Mouse (Mus musculus) liver, postnatal 0 days (tissue): ENCODE measurements around the gene Rab20. TPM values are rescaled to one million over a fixed set of nuclear protein-coding genes. Genes with fewer than 3 reads are reported as not detected.

Source experiments
- ATAC-seq: fragments of 200-750 bp; cut with Nextera tagmentation; 2 replicates; pipeline ENCODE4 v1.8.0; 2017; ENCODE audit warnings: mild to moderate bottlenecking, moderate library complexity
- DNase-seq: peaks from one replicate; pipeline ENCODE4 v3.0.0-alpha.2; 2016
- H3K27ac ChIP-seq: fragments of 300-500 bp; sonication (generic); 2 replicates; pipeline ENCODE4 v1.5.1; 2014; ENCODE audit warnings: antibody characterized with exemption, moderate library complexity, mild to moderate bottlenecking, low read depth
- H3K27me3 ChIP-seq: fragments of 300-500 bp; sonication (generic); 2 replicates; pipeline ENCODE4 v1.6.1; 2014; ENCODE audit warnings: low read length, control low read depth, mixed read lengths; ENCODE audit not compliant: insufficient read depth
- H3K36me3 ChIP-seq: fragments of 300-500 bp; sonication (generic); replicated peaks from 2 replicates; pipeline ENCODE4 v1.6.1; 2014; ENCODE audit warnings: mild to moderate bottlenecking, control low read depth, low read length, moderate library complexity, mixed read lengths; ENCODE audit not compliant: insufficient read depth
- H3K4me1 ChIP-seq: fragments of 300-500 bp; sonication (generic); 2 replicates; pipeline ENCODE4 v1.6.1; 2014; ENCODE audit warnings: antibody characterized with exemption, mild to moderate bottlenecking, control low read depth; ENCODE audit not compliant: insufficient read depth
- H3K4me2 ChIP-seq: fragments of 300-500 bp; sonication (generic); 2 replicates; pipeline ENCODE4 v1.6.1; 2014; ENCODE audit warnings: low read depth, mild to moderate bottlenecking, low read length, moderate library complexity, mixed read lengths
- H3K4me3 ChIP-seq: fragments of 300-500 bp; sonication (generic); 2 replicates; pipeline ENCODE4 v1.5.1; 2014; ENCODE audit warnings: low read depth, low read length
- H3K9ac ChIP-seq: fragments of 300-500 bp; sonication (generic); replicated peaks from 2 replicates; pipeline ENCODE4 v1.6.1; 2014; ENCODE audit warnings: mild to moderate bottlenecking, moderate library complexity
- H3K9me3 ChIP-seq: fragments of 300-500 bp; sonication (generic); 2 replicates; pipeline ENCODE4 v1.6.1; 2016; ENCODE audit warnings: mild to moderate bottlenecking, control low read depth, low read length, mixed read lengths
- CTCF ChIP-seq: sonication (generic); IDR thresholded peaks from 2 replicates; pipeline ENCODE4 v1.5.1; 2016; ENCODE audit warnings: antibody characterized with exemption, low read depth
- EP300 ChIP-seq: IDR thresholded peaks from 2 replicates; pipeline ENCODE4 v1.6.1; 2016; ENCODE audit warnings: antibody characterized with exemption, low read depth, mild to moderate bottlenecking
- WGBS: fragments of 180-500 bp; shearing (Covaris S2); extraction: QIAGEN DNeasy Blood & Tissue Kit; methylation state at CpG from one replicate; pipeline ENCODE4 v1.1.7; 2014; ENCODE audit not compliant: insufficient replicate concordance; 5-methylcytosine and 5-hydroxymethylcytosine counted together
- polyA plus RNA-seq: library from polyadenylated mRNA; unstranded; fragments of >200 nt; fragmentation: Nextera tagmentation; extraction: Ambion mirVana; gene quantifications from 2 replicates; pipeline ENCODE4 v1.2.1, GENCODE M21; 2015

Gene Rab20
- polyA plus RNA-seq, 1 experiment from 2014 or later, result 10.7 TPM

DNA sequence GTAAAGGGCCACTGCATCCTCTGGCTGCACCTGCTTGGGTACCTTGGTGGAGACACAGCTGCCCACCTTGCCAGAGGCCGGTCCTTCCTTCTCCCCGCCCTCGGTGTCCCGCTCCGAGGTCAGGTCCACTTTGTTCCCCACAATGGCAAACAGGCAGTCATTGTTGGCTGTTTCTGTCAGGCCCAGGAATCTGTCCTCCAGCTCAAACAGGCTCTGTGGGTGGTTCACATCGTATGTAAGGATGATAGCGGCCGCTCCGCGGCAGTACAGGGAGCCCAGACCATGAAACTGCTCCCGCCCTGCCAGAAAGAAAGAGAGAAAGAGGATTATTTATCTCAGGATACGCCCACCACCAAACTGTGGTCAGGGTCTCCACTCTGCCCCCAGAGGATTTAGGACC lies 24.3 kb downstream of the Rab20 start:
- ATAC-seq (no peak), DNase-seq (no peak)
- WGBS, result 72% methylated on average over 12 of the region's 12 CpGs
- TF ChIP-seq CTCF, result no peak
- H3K9me3 ChIP-seq, result no peaks in the 10 kb centered on the region
- H3K4me3 ChIP-seq, result no peak overlapping the region
- peaks cover 27% of the 10 kb centered on the region for H3K4me1 ChIP-seq
- no peak overlapping the region for H3K27ac ChIP-seq
- H3K36me3 ChIP-seq, result 0 out of 2 replicates have a peak, but pooled peaks cover 3% of the 10 kb centered on the region
- no peak overlapping the region for H3K9ac ChIP-seq
- no peaks in the 10 kb centered on the region for H3K27me3 ChIP-seq
- H3K4me2 ChIP-seq, result no peak overlapping the region

DNA sequence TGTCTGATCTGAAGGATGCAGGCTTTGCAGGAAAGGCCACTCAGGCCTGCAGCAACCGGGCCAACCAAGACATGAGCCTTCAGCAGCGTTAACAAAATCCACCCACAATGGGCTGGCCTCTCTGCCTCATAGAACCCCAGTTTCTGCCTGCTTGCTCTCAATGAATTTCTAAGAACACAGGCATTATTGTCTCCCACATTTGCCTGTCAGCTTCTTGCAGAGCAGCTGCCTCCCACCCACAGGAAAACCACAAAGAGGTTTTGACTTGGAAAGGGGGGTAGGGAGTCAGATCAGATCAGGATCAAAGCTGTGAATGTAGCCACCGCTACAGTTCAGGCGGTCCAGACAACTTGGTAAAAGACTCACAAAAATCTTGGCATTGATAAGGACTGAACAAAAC lies 25.5 kb downstream of the Rab20 start:
- ATAC-seq, result no peak
- no peak for TF ChIP-seq EP300
- TF ChIP-seq CTCF, result no peak
- Histone ChIP-seq H3K27me3 (no peaks in the 10 kb centered on the region), H3K4me1 (peaks cover 21% of the 10 kb centered on the region), H3K36me3 (peaks cover 6% of the 10 kb centered on the region; the same call in 1 of the 2 replicates), H3K9ac (no peak overlapping the region), H3K4me3 (no peak overlapping the region), H3K9me3 (no peaks in the 10 kb centered on the region), H3K4me2 (peak overlapping the region; percentile 22; the same call in 1 of the 2 replicates), H3K27ac (peak overlapping the region; percentile 40)
- 39% methylated on average over 4 of the region's 4 CpGs for whole genome bisulfite sequencing
- no peak for DNase-seq

DNA sequence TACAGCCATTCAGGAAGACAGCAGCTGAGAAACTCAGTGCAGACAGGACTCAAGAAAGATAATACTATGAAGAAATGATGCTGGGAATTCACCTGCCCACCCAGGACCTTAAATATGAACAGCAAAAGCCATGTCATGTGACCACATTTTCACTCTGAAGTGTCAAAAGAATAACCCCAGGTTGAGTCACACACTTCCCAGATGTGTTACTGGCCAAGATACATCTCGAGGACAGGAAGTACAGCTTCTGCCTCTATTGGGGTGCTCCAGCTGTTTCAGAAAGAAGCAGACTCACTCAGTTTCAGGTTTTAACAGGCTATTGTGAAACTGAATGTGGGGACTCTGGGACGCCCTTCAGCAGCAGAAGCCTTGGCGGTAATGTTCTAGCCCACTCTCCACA lies 26.0 kb downstream of the Rab20 start:
- Histone ChIP-seq H3K36me3 (peaks cover 6% of the 10 kb centered on the region; the same call in 1 of the 2 replicates), H3K27ac (peak overlapping the region; percentile 57), H3K9me3 (no peaks in the 10 kb centered on the region), H3K9ac (no peak overlapping the region), H3K27me3 (no peaks in the 10 kb centered on the region), H3K4me1 (peaks cover 18% of the 10 kb centered on the region), H3K4me2 (peak overlapping the region; percentile 22; the same call in 1 of the 2 replicates), H3K4me3 (no peak overlapping the region)
- DNase-seq (no peak), ATAC-seq (peak; percentile 40; the same call in 1 of the 2 replicates)
- peak; percentile 25; the same call in 1 of the 2 replicates for TF ChIP-seq EP300
- TF ChIP-seq CTCF, result no peak
- WGBS, result 37% methylated on average over 3 of the region's 3 CpGs

DNA sequence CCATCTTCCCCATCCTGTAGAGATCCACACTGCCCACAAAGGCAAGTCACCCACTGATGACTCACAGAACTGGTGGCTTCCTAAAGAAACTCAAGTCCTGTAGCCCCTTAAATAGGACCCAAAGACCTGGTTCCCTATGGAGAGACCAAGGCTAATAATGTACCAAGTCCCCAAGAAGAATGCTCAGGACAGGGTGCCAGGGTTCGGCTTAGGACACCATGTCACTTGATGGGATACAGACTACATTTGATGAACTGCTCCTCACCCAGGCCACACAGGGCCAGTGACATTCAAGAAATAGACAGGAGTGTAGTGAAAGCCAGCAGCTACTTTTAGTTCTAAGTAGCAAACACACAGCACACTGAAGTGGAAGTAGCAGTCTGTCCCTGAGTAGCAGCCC lies 26.4 kb downstream of the Rab20 start:
- Histone ChIP-seq H3K36me3 (peaks cover 6% of the 10 kb centered on the region; the same call in 1 of the 2 replicates), H3K9me3 (no peaks in the 10 kb centered on the region), H3K4me1 (peaks cover 14% of the 10 kb centered on the region), H3K4me3 (no peak overlapping the region), H3K27me3 (no peaks in the 10 kb centered on the region), H3K4me2 (no peak overlapping the region), H3K9ac (no peak overlapping the region), H3K27ac (peak overlapping the region; percentile 57)
- TF ChIP-seq CTCF (no peak), EP300 (no peak)
- ATAC-seq (no peak), DNase-seq (no peak)
- 78% methylated on average over 1 of the region's 1 CpGs for WGBS

DNA sequence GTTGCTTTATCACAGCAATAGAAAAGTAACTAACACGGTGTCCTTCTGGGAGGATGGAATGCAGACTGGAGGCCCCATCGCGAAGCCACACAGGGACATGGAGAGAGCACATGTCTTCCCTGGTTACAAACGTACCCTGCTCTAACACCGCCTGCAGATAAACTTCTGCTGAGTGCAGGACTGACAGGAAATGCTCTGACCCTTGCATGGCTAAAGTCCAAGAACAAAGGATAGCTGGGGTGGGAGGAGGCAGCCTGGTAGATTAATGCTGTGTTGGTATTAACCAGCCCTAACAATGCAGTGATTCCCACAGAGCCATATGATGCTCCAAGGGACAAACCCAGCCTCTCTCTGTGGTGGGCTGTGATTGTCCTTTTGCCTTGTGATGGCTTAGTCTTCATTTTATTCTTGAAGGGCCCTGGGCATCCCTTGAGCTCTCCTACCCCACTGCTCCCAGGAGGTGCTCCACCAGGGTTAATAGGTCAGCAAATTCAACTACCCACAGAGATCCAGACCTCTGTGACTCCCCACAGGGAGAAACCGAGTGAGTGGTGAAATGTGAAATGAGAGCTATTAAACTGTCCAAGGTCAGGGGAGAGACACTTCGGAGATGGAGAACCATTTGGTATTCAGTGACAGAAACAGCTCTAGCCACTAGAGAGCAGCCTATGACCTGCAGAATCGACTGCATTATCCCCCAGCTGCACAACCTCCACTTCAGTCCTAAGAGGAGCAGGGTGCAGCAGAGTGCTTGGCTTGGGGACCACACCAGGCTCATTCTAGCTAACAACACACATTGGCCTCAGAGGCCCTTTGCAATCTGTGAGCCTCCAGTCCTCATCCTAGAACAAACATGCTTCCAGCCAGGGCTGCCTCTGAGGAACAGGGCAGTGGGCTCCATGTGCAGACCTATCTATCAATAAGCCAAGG lies 28.1 kb downstream of the Rab20 start:
- Histone ChIP-seq H3K4me3 (no peak overlapping the region), H3K4me1 (peaks cover 13% of the 10 kb centered on the region), H3K36me3 (peaks cover 6% of the 10 kb centered on the region), H3K9ac (no peak overlapping the region), H3K27me3 (no peaks in the 10 kb centered on the region), H3K4me2 (no peak overlapping the region), H3K9me3 (no peaks in the 10 kb centered on the region), H3K27ac (no peak overlapping the region)
- DNase-seq, result peak; percentile 37
- WGBS, result 28% methylated on average over 8 of the region's 8 CpGs
- TF ChIP-seq CTCF (peak; percentile 78), EP300 (no peak)
- peak; percentile 70 for ATAC-seq

DNA sequence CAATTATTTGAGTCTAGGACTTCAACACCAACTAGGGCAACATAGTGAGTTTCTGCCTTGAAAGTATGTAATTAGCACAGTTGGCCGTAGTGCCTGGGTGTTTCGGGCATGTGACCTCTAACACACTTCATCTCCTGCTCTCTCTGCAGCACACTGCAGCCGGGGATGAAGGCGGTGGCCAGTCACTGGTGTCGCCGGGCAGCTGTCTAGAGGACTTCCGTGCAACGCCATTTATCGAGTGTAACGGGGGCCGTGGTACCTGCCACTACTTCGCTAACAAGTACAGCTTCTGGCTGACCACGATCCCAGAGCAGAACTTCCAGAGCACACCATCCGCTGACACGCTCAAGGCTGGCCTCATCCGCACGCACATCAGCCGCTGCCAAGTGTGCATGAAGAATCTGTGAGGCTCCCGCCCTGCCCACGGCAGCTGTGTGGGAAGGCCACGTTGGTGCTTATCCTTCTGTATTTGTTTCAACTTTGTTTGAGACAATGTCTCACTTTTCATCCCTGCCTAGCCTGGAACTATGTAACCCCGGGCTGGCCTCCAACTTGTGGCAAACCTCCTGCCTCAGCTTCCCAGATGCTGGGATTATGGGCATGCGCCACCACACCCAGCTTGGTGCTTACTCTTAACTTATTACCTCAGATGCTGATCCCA lies 30.5 kb downstream of the Rab20 start:
- H3K4me3 ChIP-seq, result no peak overlapping the region
- no peak overlapping the region for H3K9ac ChIP-seq
- H3K9me3 ChIP-seq, result no peaks in the 10 kb centered on the region
- H3K4me2 ChIP-seq, result no peak overlapping the region
- ATAC-seq (no peak), DNase-seq (no peak)
- TF ChIP-seq EP300 (no peak), CTCF (no peak)
- peaks cover 2% of the 10 kb centered on the region for H3K36me3 ChIP-seq
- peaks cover 13% of the 10 kb centered on the region for H3K4me1 ChIP-seq
- H3K27me3 ChIP-seq, result no peaks in the 10 kb centered on the region
- WGBS, result 86% methylated on average over 23 of the region's 23 CpGs
- H3K27ac ChIP-seq, result no peak overlapping the region
